Mouse (Mus musculus) macrophage (primary cell): ENCODE data around the gene Nr1i3. TPM values are rescaled to one million over a fixed set of nuclear protein-coding genes. Genes with fewer than 3 reads are reported as not detected.

Source experiments
- H3K27ac ChIP-seq: fragments of 350-480 bp; formaldehyde crosslinking; 2 replicates; pipeline ENCODE4 v1.9.0; 2021
- H3K36me3 ChIP-seq: fragments of 350-480 bp; formaldehyde crosslinking; 2 replicates; pipeline ENCODE4 v1.9.0; 2021; ENCODE audit errors: inconsistent target
- H3K4me3 ChIP-seq: fragments of 350-480 bp; formaldehyde crosslinking; 2 replicates; pipeline ENCODE4 v1.9.0; 2021; ENCODE audit errors: inconsistent target
- H3K79me2 ChIP-seq: fragments of 350-480 bp; formaldehyde crosslinking; 2 replicates; pipeline ENCODE4 v1.9.0; 2021; ENCODE audit errors: inconsistent target
- WGBS: methylation state at CpG from one replicate; pipeline ENCODE4 v1.1.7; 2026; ENCODE audit warnings: inconsistent platforms; ENCODE audit not compliant: missing documents; 5-methylcytosine and 5-hydroxymethylcytosine counted together
- polyA plus RNA-seq: library from polyadenylated mRNA; stranded (reverse); fragments of 250-400 nt; gene quantifications from 3 replicates; pipeline ENCODE4 v1.2.4, GENCODE M21; 2018; ENCODE audit warnings: inconsistent platforms

Nr1i3 gene
- polyA plus RNA-seq, 1 experiment from 2014 or later, result 0.13 TPM

DNA sequence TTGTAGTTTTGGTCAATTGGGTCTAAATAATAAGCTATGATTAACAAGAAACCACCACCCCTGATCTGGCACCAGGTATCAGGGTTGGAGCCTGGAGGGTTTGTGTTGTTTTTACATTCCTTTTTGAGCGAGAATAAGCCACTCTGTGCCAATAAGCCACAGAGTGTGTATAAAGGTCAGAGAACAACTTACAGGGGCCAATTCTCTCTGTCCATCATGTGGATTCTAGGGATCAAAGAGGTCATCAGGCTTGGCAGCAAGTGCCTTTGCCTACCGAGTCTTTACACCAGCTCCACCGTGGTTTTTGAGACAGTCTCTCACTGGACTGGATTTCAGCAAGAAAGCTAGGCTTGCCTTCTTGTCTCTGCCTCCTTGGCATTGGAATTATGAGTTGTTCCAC, 916 bp upstream of the Nr1i3 start:
- H3K4me3 ChIP-seq, result no peak overlapping the region
- WGBS, result 96% methylated on average over 3 of the region's 3 CpGs
- no peaks in the 10 kb centered on the region for H3K36me3 ChIP-seq
- no peak overlapping the region for H3K27ac ChIP-seq
- H3K79me2 ChIP-seq, result no peaks in the 10 kb centered on the region

- peaks cover 23% of the 10 kb centered on the region for H3K36me3 ChIP-seq
These were observed 2.6 kb downstream of the Nr1i3 start for GRCm38 (mm10) chr1:171216241-171216955.

GRCm38 (mm10) chr1:171220871-171221270, 7.1 kb downstream of the Nr1i3 start:
- Histone ChIP-seq H3K4me3 (no peak overlapping the region; the same call in 1 of the 2 replicates), H3K27ac (peak overlapping the region; percentile 73), H3K36me3 (peaks cover 23% of the 10 kb centered on the region), H3K79me2 (peaks cover 10% of the 10 kb centered on the region; the same call in 1 of the 2 replicates)
- WGBS, result 16% methylated on average over 10 of the region's 10 CpGs

More at GRCm38 (mm10) chr1:171216241-171216955, 2.6 kb downstream of the Nr1i3 start:
- Histone ChIP-seq H3K4me3 (no peak overlapping the region), H3K79me2 (peaks cover 5% of the 10 kb centered on the region; the same call in 1 of the 2 replicates), H3K27ac (no peak overlapping the region)
- WGBS, result 87% methylated on average over 18 of the region's 18 CpGs

DNA sequence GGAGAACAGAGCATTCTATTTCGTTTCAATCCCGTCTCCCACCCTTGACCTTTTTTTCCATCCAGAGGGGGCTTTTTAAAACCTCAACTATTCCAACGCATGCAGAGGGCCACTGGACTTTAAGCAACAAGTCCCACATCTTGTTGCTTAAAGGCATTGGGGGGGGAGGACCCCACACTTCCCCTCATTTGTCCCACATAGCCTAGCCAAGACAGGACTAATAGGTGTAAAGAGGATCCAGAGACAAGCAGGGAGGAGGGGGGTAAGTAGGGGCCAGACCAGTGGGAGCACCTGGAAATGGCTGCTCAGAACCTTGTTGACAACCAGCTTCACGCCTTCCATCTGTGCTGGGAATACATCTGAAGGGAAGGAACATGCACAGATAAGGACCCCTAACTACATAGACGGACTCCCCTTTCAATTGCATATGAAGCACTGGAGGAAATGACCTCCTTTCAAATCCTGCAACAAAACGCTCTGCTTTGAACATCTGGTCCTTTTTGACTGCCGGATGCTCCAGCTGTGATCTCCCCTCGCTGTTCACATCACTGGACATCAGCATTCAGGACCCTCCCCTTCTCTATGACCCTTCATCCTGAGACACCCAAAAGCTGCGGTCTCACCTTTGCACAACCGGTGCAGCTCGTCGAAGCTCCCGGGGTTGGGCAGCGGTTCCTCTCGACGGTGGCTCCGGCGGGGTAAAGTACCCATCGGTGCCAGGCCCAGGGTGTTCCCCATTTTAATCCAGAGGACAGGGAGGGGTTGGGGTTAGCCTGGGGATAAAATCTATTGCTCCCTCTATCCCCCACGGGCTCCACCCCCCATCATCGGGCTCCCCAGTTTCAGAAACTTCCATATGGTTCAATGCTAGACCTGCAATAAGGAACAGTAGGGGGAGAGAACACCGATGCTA, 7.8 kb downstream of the Nr1i3 start:
- peaks cover 23% of the 10 kb centered on the region for H3K36me3 ChIP-seq
- H3K79me2 ChIP-seq, result peaks cover 10% of the 10 kb centered on the region; the same call in 1 of the 2 replicates
- H3K4me3 ChIP-seq, result peak overlapping the region; percentile 88
- peak overlapping the region; percentile 73 for H3K27ac ChIP-seq
- WGBS, result 10% methylated on average over 22 of the region's 22 CpGs

DNA sequence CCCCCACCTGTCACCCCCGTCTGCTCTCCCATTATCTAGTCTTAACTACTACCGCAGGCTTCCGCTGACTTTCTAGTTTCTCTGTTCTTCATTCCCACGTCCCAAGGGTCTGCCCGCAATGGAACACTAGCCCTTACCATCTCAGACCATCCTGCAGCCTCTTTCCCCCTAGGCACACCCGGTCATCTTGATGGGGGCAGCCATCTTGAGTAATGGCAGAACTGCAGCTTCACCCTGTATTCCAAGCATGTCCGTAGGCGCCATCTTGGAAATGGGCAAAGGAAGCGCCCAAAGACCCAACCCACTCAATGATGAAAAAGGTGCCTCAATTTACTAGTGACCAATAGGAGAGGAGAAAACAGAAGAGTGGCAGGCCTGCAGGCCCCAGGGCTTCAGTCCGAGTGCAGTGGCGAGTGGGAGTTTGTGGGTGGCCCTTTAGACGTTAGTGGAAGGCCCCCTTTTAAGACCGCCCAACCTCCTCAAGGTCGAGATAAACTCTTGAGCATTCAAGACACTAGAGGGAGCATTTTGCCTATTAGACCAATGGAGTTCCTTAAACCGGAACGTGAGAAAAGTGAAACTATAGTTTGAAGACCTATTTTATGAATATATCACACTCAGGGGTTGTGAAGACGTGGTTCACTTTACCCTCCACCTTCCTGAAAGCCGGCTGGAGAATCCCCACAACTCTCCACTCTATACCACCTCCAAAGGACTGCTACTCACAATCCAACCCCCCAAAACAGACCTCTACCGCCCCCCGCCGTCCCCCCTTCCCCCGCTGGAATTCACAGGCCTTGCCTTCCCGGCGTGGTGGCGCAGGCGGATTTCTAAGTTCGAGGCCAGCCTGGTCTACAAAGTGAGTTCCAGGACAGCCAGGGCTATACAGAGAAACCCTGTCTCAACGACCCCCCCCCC, 8.7 kb downstream of the Nr1i3 start, which contains the start of gene Tomm40l:
TSS of gene Tomm40l (minus strand) at position 277 of the 918 bp plus-strand sequence.
- H3K79me2 ChIP-seq, result peaks cover 11% of the 10 kb centered on the region; the same call in 1 of the 2 replicates
- peak within 1 kb of the TSS; percentile 73 for H3K27ac ChIP-seq
- WGBS, result 4% methylated on average over 26 of the region's 28 CpGs
- H3K36me3 ChIP-seq, result peaks cover 23% of the 10 kb centered on the region
- peak within 1 kb of the TSS; percentile 88 for H3K4me3 ChIP-seq

DNA sequence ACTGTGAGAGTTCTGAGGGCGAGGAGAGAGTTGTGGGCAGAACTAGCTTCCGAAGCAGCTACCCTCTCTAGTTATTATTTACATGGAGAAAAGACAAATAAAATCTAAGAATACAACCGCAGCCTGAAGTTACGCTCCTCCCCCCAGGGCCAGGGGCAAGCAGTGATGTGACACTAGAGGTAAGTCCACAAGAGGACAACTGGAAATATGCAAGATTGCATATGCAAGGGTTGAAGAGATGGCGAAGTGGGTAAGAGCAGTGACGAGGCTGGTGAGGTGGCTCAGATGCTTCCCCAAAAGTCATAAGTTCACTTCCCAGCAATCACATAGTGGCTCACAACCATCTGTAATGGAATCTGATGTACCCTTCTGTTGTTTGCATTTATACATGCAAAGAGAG, 9.4 kb downstream of the Nr1i3 start:
- 74% methylated on average over 6 of the region's 6 CpGs for WGBS
- Histone ChIP-seq H3K79me2 (peaks cover 18% of the 10 kb centered on the region), H3K27ac (peak overlapping the region; percentile 72), H3K36me3 (peaks cover 23% of the 10 kb centered on the region), H3K4me3 (peak overlapping the region; percentile 88; the same call in 1 of the 2 replicates)

DNA sequence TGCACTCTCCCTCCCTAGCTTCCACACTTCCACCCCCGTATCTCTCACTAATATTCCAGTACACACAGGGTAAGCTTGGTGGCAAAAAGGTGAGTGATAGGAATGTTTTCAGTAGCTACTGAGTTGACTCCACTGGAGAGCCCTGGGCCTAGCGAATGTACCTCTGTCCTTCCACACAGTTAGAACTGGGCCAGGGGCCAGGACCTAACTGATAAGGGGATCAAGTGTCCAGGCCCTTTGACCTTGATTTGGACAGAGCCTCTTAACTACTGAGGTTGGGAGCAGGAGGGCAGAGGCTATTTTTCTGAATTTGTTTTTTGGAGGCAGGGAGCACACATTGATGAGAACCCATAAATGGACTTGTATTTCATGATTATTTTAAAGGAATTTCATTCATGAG, 10.0 kb downstream of the Nr1i3 start:
- Histone ChIP-seq H3K36me3 (peaks cover 17% of the 10 kb centered on the region), H3K4me3 (no peak overlapping the region), H3K79me2 (peaks cover 24% of the 10 kb centered on the region), H3K27ac (no peak overlapping the region)
- WGBS, result 90% methylated on average over 2 of the region's 2 CpGs

- 93% methylated on average over 5 of the region's 5 CpGs for WGBS
- no peak within 1 kb of the TSS for H3K4me3 ChIP-seq
These were observed 11.1 kb downstream of the Nr1i3 start, which contains the start of gene Apoa2 for GRCm38 (mm10) chr1:171224857-171225256. TSS of gene Apoa2 (plus strand) at chr1:171225054.

DNA sequence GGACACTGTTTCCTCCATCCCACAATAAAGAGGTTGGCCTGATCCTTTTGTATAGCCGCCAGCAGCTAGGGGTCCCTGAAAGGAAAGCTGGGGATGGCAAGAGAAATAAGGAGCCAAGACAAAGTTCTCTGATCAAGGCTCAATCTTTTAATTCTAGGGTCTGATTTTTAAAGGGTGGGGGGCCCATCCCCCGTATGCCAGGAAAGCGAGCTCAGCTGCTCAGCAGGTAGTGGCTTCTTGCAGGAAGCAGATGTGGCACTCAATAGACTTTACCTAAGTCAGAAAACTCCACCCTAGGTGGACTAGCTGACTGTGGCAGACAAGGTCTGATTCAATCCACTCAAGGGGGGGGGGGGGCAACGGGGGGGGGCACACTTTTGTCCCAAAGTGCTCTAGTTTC, 13.0 kb downstream of the Nr1i3 start:
- H3K36me3 ChIP-seq, result peaks cover 21% of the 10 kb centered on the region; the same call in 1 of the 2 replicates
- H3K4me3 ChIP-seq, result no peak overlapping the region
- WGBS, result 69% methylated on average over 3 of the region's 4 CpGs
- peaks cover 45% of the 10 kb centered on the region for H3K79me2 ChIP-seq
- H3K27ac ChIP-seq, result peak overlapping the region; percentile 54

More at GRCm38 (mm10) chr1:171224857-171225256, 11.1 kb downstream of the Nr1i3 start, which contains the start of gene Apoa2:
- Histone ChIP-seq H3K27ac (peak within 1 kb of the TSS; percentile 54), H3K36me3 (peaks cover 15% of the 10 kb centered on the region), H3K79me2 (peaks cover 35% of the 10 kb centered on the region)

- Histone ChIP-seq H3K4me3 (no peak overlapping the region), H3K36me3 (peaks cover 21% of the 10 kb centered on the region; the same call in 1 of the 2 replicates), H3K79me2 (peaks cover 55% of the 10 kb centered on the region), H3K27ac (no peak overlapping the region)
- WGBS, result 85% methylated on average over 1 of the region's 1 CpGs
These were observed 14.1 kb downstream of the Nr1i3 start for GRCm38 (mm10) chr1:171227879-171228278.

GRCm38 (mm10) chr1:171229750-171230149, 16.0 kb downstream of the Nr1i3 start:
- H3K27ac ChIP-seq, result 0 out of 2 replicates have a peak overlapping the region, but pooled peaks have one; percentile 99
- peaks cover 21% of the 10 kb centered on the region; the same call in 1 of the 2 replicates for H3K36me3 ChIP-seq
- no peak overlapping the region for H3K4me3 ChIP-seq
- 97% methylated on average over 6 of the region's 6 CpGs for WGBS
- H3K79me2 ChIP-seq, result peaks cover 67% of the 10 kb centered on the region

DNA sequence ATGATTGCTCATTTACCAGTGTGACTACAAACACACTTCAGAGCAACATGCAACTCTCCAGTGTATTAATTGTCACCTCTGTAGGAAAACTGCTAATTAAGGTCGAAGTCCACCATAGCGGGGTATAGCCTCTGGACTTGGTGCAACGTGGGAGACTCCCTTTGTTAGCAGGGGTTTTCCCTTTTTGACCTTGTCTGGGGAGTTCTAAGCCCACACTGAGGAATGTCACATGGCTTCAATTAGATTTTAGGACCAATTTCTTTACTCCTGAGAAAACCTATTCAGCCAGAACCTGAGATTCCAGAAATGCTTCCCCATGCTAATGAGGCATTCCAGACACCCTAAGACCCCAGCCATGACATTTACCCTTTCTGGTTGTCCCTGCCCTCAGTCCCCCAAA, 16.4 kb downstream of the Nr1i3 start:
- WGBS, result 97% methylated on average over 3 of the region's 3 CpGs
- no peak overlapping the region for H3K4me3 ChIP-seq
- peaks cover 68% of the 10 kb centered on the region for H3K79me2 ChIP-seq
- peak overlapping the region; percentile 99; the same call in 1 of the 2 replicates for H3K27ac ChIP-seq
- H3K36me3 ChIP-seq, result peaks cover 21% of the 10 kb centered on the region; the same call in 1 of the 2 replicates

GRCm38 (mm10) chr1:171231844-171232243, 18.1 kb downstream of the Nr1i3 start:
- WGBS, result 5% methylated on average over 4 of the region's 4 CpGs
- Histone ChIP-seq H3K36me3 (peaks cover 27% of the 10 kb centered on the region; the same call in 1 of the 2 replicates), H3K27ac (peak overlapping the region; percentile 99), H3K79me2 (peaks cover 85% of the 10 kb centered on the region), H3K4me3 (peak overlapping the region; percentile 99)
